Mouse (Mus musculus) heart, postnatal 10 days (tissue): ENCODE measurements around the gene Hist1h4k. TPM values are rescaled to one million over a fixed set of nuclear protein-coding genes. Genes with fewer than 3 reads are reported as not detected.

Experiments used
- DNase-seq, 2 experiments: peaks; one replicate each; pipeline ENCODE4 v3.0.0; 2021
- intact Hi-C: fragments of 180-260 bp; cut with DNase I; formaldehyde crosslinking; loops from one replicate; pipeline ENCODE4 v1.15.1; 2025
- total RNA-seq, 2 experiments: library from RNA; stranded (reverse); gene quantifications; 2 replicates each; pipeline ENCODE4 v1.2.3; 2021

The Hist1h4k gene
- total RNA-seq, 2 experiments from 2014 or later = 426 to 466 TPM

DNA sequence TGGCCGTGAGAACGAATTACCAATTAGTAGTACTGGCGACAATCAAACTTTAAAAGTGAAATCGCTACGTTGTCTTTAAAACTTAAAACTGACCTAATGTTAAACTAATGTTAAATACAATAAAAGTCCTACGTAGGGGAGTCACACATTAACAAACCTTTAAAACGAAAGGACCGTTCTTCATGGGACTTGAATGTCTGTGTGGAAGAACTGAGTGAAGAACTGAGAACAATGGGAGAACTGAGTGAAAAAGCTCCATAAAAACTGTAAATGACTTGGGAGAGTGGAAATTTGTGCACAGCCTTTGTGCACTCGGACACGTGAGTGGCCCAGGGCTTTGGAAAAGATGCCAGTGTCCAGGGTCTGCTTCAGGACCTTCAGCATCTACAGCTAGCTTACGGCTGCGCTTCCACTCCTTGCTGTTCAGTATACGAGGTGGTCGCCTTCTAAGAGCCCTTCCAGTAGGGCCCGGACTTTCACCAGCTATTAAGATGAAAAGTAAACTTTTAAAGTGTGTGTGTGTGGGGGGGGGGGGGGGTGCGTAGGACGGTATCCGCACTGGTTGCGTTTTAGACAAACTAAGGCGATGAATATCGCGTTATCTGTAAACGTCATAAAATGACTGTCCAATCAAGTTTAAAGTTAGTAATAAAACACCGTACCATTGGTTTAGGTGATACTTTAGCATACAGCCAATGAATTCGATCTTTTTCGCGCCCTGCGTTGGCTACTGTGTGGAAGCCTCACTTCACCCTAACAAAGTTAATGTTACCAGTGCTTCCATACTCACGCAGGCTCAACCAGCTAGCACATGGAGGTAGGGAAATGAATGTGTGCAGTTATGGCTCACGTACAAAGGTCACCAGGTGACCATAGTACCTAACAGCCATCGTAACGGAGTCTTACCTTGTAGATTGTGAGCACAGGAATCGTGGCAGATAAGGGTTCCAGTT is 28.8 kb upstream of the Hist1h4k start:
- peak; percentile 80 to 84 for DNase-seq
- intact Hi-C loops = loop anchor here (5.0 kb wide), 1 partner anchor 57 kb away; the partner anchor contains the start of gene Hist1h2bm

DNA sequence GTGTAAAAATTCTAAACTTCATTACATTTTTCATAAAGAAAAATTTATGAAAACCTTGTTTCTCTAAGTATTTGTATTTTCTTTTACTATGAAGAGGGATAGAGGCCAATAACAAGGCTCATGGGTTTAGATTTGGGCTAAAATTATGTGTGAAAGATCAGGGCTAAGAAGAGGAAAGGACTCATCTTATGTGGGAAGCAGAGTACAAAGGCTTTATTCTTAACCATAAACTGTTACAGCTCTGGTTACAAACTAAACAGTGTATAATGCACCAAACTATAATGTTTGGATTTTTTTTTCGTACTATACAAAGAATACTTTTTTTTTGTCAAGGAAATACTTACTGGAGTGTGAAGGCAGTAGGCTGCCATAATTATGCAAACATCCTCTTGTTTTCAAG is 5.4 kb upstream of the Hist1h4k start:
- intact Hi-C loops = loop anchor here (10.0 kb wide), 1 partner anchor 1999 kb away; the partner anchor contains the start of genes Hist1h2ab, Hist1h3b and Hist1h4b

DNA sequence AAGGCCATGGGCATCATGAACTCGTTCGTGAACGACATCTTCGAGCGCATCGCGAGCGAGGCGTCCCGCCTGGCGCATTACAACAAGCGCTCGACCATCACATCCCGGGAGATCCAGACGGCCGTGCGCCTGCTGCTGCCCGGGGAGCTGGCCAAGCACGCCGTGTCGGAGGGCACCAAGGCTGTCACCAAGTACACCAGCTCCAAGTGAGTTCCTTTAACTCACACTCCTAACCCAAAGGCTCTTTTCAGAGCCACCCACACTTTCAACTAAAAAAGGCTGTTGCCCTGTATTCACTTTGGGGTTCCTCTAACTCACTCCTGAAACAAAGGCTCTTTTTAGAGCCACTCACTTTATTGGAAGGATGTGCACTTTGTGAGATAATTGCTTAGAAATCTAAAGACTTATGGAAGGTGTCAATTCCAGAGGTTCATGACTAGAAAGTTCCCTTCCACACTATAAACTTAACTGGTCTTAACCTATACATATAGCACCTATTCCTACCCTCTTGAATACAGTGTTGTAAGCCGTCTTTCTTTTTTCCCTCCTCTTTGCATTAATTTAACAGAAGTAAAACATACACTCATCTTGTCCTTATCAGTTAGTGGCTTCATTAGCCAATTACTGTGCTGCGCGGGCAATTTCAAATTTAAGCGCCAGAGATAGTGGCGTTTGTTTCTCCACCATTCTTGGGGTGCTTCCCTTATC is 4.1 kb upstream of the Hist1h4k start:
- intact Hi-C loops = loop anchor here (10.0 kb wide), 1 partner anchor 2000 kb away; the partner anchor contains the start of genes Hist1h2ab, Hist1h3b and Hist1h4b
- peak; percentile 32 to 50 for DNase-seq

More for the DNA sequence above, 5.4 kb upstream of the Hist1h4k start:
- no peak for DNase-seq

- DNase-seq = peak; percentile 80 to 82
- intact Hi-C loops = loop anchor here (2.0 to 10.0 kb wide), 2 partner anchors 27 to 2001 kb away; partner anchors contain the start of genes Hist1h1b, Hist1h2ab, Hist1h3b and Hist1h4b
Observed at GRCm38 (mm10) chr13:21753524-21754285, 3.4 kb upstream of the Hist1h4k start, which contains the start of the genes Hist1h2ak and Hist1h2bn. TSS of gene Hist1h2ak (minus strand) at chr13:21753827. TSS of gene Hist1h2bn (plus strand) at chr13:21754123.

GRCm38 (mm10) chr13:21753051-21753523 is 2.8 kb upstream of the Hist1h4k start:
- intact Hi-C loops = loop anchor here (2.0 to 10.0 kb wide), 2 partner anchors 28 to 2002 kb away; partner anchors contain the start of genes Hist1h1b, Hist1h2ab, Hist1h3b and Hist1h4b

DNA sequence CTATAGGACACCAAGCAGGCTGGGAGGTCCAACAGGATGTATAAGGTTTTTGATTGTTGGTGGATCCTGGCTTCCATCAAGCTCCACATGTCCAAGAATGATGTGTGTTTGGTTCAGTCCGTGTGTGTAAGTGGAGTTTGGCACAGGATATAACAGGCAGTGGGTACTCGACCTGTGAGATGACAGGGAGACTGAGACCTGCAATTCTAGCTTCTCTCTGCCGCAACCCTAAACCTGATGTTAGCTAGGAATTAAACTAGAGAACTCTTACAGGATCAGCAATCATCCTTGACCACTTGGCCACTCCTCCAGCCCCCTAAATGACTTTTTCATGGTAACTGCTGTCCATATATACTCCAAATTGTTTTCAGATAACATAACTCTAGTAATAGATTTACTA is 2.1 kb upstream of the Hist1h4k start:
- intact Hi-C loops = loop anchor here (2.0 to 10.0 kb wide), 2 partner anchors 28 to 2002 kb away; partner anchors contain the start of genes Hist1h1b, Hist1h2ab, Hist1h3b and Hist1h4b
- no peak for DNase-seq

More at GRCm38 (mm10) chr13:21753051-21753523, 2.8 kb upstream of the Hist1h4k start:
- DNase-seq = no peak

DNA sequence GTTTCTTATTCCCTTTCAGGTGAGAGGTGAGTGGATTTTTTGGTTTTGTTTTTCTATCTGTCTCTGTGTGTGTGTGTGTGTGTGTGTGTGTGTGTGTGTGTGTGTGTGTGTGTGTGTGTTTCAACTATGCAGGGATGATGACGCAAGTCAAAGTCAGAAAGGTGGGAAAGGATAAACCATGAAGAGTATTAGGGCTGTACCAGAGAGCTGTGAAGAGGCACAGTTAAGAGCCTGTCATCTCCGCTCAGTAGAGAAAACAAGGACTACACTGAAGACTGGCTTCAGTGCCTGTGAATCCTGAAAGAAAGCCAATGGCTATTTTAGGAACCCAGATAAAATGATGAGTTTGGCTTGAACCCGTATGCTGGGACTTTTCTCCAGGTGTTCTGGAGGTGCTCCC is 1.5 kb upstream of the Hist1h4k start:
- DNase-seq = no peak
- intact Hi-C loops = loop anchor here (2.0 to 10.0 kb wide), 2 partner anchors 29 to 2003 kb away; partner anchors contain the start of genes Hist1h1b, Hist1h2ab, Hist1h3b and Hist1h4b

DNA sequence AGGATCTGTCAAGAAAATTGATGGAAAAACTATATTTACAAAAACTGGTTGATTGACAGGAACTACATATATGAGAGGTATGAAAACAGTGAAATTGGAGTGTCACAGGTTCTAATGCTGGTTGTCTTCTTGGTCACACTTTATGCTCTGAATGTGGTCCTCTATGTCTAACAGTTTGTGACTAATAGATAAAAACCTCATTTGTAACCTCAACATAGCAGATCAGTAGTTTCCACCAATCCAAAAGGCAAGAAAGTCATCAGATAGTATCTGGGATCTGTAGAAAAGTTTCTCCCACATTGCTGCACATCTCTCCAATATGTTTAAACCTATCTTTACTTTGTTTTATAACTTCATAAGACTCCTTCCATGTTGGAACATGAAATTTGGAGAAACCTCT is 1.1 kb upstream of the Hist1h4k start:
- no peak for DNase-seq
- intact Hi-C loops = loop anchor here (10.0 kb wide), 1 partner anchor 2003 kb away; the partner anchor contains the start of genes Hist1h2ab, Hist1h3b and Hist1h4b

DNA sequence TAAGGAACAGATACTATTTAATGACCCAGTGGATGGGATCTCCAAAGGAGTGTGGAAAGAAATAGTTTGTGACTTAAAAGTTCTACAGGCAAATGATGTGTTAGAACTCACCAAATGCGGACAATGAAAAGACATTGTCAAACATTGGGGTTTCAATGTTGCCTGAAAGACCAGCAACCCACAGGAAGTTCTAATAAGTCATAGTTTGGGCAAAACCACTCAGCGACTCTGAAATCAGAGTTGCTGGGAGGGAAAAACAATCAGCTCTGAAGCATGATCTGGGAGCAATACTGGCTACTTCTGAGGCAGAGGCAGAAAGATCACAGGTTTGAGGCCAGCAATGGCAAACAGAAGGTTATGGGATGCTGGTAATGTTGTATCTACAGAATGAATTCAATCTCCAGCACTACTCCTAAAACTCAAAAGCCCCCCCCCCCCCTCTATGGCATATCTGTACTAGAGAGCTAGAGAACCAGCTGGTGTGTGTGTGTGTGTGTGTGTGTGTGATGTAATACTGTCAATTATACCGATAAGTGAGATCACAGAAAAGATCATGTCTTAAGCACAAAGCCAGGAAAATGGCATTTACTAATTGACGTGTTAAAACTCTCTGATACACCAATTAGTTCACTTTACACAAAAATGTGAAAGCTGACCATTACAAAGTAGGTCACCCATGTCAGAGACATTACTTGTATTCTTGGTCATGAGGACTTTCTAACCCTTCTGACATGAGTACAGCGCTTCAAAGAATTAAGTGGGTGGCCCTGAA is 732 bp downstream of the Hist1h4k start:
- intact Hi-C loops = loop anchor here (2.0 to 10.0 kb wide), 2 partner anchors 15 to 2005 kb away; partner anchors contain the start of genes Hist1h2ab, Hist1h3b, Hist1h4b and Hist1h4j
- no peak for DNase-seq

DNA sequence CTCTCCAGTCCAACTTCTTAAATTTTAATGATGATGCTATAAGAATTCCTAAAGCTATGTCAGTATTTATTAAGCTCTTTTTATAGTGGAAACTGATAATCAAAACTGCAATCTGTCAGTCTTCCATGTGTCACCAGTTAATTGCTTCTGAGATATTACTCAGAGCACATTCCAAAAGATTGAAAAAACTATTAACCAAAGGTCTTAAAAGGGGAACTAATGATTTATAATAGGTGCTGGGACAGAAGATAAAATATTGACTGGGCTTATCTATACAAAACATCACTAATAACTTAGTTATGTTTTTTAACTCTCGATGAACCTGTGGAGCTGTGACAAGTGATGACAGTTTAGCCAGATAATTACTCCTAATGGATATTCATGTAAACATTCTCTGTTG is 5.3 kb downstream of the Hist1h4k start:
- DNase-seq = no peak
- intact Hi-C loops = no loop called here

DNA sequence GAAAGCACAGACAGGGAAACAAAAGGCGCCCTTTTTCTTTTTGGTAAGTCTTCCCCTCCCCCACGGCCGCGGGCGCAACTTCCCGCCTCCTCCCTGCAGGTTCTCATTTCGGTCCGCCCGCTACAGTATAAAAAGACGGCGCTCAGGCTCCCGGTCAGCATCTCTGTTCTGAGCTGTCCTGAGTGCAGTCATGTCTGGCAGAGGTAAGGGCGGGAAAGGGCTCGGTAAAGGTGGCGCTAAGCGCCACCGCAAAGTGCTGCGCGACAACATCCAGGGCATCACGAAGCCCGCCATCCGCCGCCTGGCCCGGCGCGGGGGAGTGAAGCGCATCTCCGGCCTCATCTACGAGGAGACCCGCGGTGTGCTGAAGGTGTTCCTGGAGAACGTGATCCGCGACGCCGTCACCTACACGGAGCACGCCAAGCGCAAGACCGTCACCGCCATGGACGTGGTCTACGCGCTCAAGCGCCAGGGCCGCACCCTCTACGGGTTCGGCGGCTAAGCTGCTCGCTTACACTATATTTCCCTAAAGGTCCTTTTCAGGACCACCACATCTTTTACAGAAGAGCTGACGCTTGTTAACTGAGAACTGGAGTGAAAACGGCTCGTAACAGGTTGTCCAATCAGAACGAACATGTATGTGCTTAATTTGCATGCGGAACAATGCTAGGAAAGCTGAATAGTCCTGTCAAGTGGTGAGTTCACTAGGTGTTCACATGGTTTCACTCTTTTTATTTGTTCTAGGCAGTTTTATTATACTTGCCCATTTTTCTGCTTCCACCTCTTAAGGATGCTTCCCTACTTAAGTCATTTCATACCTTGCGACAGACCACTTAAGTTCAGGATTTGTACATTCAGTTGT is 15.2 kb downstream of the Hist1h4k start, which contains the start of gene Hist1h4j:
Hist1h4j (plus strand) TSS at position 159 of the 862 bp plus-strand sequence.
- DNase-seq = peak; percentile 76 to 80
- intact Hi-C loops = loop anchor here (1.0 to 2.0 kb wide), 2 partner anchors 14 to 21 kb away; no protein-coding TSS in a partner anchor

DNA sequence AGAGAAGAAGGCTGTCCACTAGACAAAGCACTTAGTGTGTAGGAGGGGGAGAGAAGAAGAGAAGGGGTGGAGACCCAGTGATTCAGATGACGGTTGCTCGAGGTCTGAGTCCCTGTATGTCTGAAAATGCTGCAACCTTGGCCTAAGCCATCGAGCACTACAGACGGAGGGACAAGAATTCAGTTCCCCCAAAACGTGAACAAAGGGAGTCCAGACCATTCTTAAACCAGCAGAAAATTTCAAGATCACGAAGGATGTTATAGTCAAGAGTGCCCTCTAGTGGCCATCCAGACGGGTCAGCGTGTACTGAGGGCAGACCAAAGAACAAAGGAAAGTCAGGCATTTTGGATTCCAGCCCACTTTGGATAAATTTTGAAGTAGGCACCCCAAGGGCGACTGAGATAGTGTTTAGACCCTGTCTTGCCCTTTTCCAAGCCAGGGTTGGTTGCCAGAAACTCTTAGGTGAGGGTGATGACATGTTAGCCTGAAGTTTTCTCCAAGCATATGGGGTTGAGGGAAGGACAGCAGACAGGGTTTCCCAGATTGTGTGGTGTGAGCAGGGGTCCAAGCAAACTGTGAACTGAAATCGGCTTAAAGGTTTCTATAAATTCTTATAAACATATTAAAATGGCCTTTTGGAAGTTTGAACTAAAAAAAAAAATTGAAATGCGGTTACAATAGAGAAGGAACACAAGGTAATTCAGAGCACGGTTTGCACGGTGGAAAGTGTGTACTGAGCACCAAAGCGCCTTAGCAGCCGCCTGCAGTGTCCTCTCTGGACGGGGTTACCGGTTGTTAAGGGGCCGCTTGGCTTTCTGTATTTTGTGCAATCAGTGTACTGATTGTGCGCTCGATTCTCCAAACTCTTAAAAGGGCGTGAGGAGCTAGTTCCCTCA is 16.0 kb downstream of the Hist1h4k start:
- DNase-seq = peak; percentile 91 to 94
- intact Hi-C loops = loop anchor here (1.0 to 2.0 kb wide), 2 partner anchors 15 to 20 kb away; no protein-coding TSS in a partner anchor

- intact Hi-C loops = no loop called here
- no peak for DNase-seq
Observed at GRCm38 (mm10) chr13:21733466-21733865, 16.8 kb downstream of the Hist1h4k start.

DNA sequence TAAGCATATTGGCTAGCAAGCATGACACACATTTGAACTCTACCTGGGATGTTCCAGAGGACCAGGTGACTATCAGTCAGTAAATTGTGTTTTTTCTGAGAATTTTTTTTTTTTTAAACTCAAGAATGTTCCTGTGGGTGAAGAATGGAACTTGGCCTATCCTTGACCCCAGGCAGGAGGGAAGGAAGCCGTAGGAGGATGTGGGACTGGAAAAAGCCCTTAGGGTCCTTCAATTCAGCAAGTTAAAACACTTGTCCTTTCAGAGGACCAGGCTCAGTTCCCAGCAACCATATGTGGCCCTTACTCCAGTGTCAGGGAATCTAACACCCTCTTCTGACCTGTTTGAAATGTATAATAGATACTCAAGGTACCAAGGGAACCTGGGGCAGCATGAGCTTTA is 20.8 kb downstream of the Hist1h4k start:
- intact Hi-C loops = no loop called here
- DNase-seq = no peak

GRCm38 (mm10) chr13:21727948-21728572 is 22.2 kb downstream of the Hist1h4k start:
- intact Hi-C loops = no loop called here

More at GRCm38 (mm10) chr13:21727948-21728572, 22.2 kb downstream of the Hist1h4k start:
- DNase-seq = no peak
